Mouse (Mus musculus): Measurements from ENCODE around the gene Styk1. TPM values are rescaled to one million over a fixed set of nuclear protein-coding genes. Genes with fewer than 3 reads are reported as not detected.

Gene Styk1
- polyA plus RNA-seq, 1 experiment from 2014 or later: 1.2 TPM

GRCm38 (mm10) chr6:131383713-131384330 lies 30.4 kb upstream of the Styk1 start:
- no peak for ATAC-seq
- 63% methylated on average over 6 of the region's 6 CpGs for WGBS
- H3K27me3 ChIP-seq: no peaks in the 10 kb centered on the region
- H3K9ac ChIP-seq: peak overlapping the region; percentile 12; the same call in 1 of the 2 replicates
- H3K4me1 ChIP-seq: peaks cover 54% of the 10 kb centered on the region
- no peaks in the 10 kb centered on the region for H3K9me3 ChIP-seq (replicated peaks)
- no peak overlapping the region; the same call in 1 of the 2 replicates for H3K4me2 ChIP-seq
- H3K4me3 ChIP-seq: no peak overlapping the region
- no peak overlapping the region for H3K27ac ChIP-seq
- H3K36me3 ChIP-seq (ENCODE audit: poor library complexity, severe bottlenecking): peaks cover 16% of the 10 kb centered on the region

- Histone ChIP-seq H3K9ac (0 out of 2 replicates have a peak overlapping the region, but pooled peaks have one; percentile 30), H3K27ac (no peak overlapping the region), H3K4me3 (no peak overlapping the region), H3K4me1 (peaks cover 51% of the 10 kb centered on the region), H3K4me2 (no peak overlapping the region), H3K36me3 (ENCODE audit: poor library complexity, severe bottlenecking) (peaks cover 25% of the 10 kb centered on the region), H3K9me3 (replicated peaks) (no peaks in the 10 kb centered on the region), H3K27me3 (no peaks in the 10 kb centered on the region)
- WGBS: 48% methylated on average over 3 of the region's 3 CpGs
- no peak for ATAC-seq
Measured at GRCm38 (mm10) chr6:131382984-131383337, 29.6 kb upstream of the Styk1 start.

GRCm38 (mm10) chr6:131382232-131382983 lies 29.0 kb upstream of the Styk1 start:
- Histone ChIP-seq H3K36me3 (ENCODE audit: poor library complexity, severe bottlenecking) (peaks cover 30% of the 10 kb centered on the region), H3K27me3 (no peaks in the 10 kb centered on the region), H3K4me1 (peaks cover 50% of the 10 kb centered on the region), H3K4me2 (no peak overlapping the region; the same call in 1 of the 2 replicates), H3K9ac (peak overlapping the region; percentile 21; the same call in 1 of the 2 replicates), H3K9me3 (replicated peaks) (no peaks in the 10 kb centered on the region), H3K4me3 (no peak overlapping the region), H3K27ac (no peak overlapping the region)
- 40% methylated on average over 14 of the region's 14 CpGs for WGBS
- peak; percentile 44 for ATAC-seq

GRCm38 (mm10) chr6:131378858-131379428 lies 25.5 kb upstream of the Styk1 start:
- Histone ChIP-seq H3K9ac (no peak overlapping the region), H3K4me3 (no peak overlapping the region), H3K9me3 (replicated peaks) (no peaks in the 10 kb centered on the region), H3K4me2 (no peak overlapping the region), H3K36me3 (ENCODE audit: poor library complexity, severe bottlenecking) (peaks cover 55% of the 10 kb centered on the region), H3K27ac (no peak overlapping the region), H3K4me1 (peaks cover 21% of the 10 kb centered on the region), H3K27me3 (no peaks in the 10 kb centered on the region)
- no peak for ATAC-seq
- WGBS: 96% methylated on average over 18 of the region's 18 CpGs

GRCm38 (mm10) chr6:131377378-131377777 lies 24.0 kb upstream of the Styk1 start:
- no peak overlapping the region for H3K27ac ChIP-seq
- no peak overlapping the region for H3K4me2 ChIP-seq
- no peaks in the 10 kb centered on the region for H3K9me3 ChIP-seq (replicated peaks)
- H3K36me3 ChIP-seq (ENCODE audit: poor library complexity, severe bottlenecking): peaks cover 64% of the 10 kb centered on the region
- 98% methylated on average over 5 of the region's 5 CpGs for WGBS
- peaks cover 5% of the 10 kb centered on the region for H3K4me1 ChIP-seq
- no peak overlapping the region for H3K4me3 ChIP-seq
- no peaks in the 10 kb centered on the region for H3K27me3 ChIP-seq
- no peak overlapping the region for H3K9ac ChIP-seq
- no peak for ATAC-seq

GRCm38 (mm10) chr6:131374594-131375340 lies 21.4 kb upstream of the Styk1 start:
- Histone ChIP-seq H3K36me3 (ENCODE audit: poor library complexity, severe bottlenecking) (peaks cover 74% of the 10 kb centered on the region), H3K4me1 (no peaks in the 10 kb centered on the region), H3K9ac (no peak overlapping the region), H3K27ac (no peak overlapping the region), H3K4me3 (no peak overlapping the region), H3K27me3 (no peaks in the 10 kb centered on the region), H3K4me2 (no peak overlapping the region), H3K9me3 (replicated peaks) (no peaks in the 10 kb centered on the region)
- no peak; the same call in 1 of the 2 replicates for ATAC-seq
- 87% methylated on average over 13 of the region's 13 CpGs for WGBS

GRCm38 (mm10) chr6:131373160-131373559 lies 19.8 kb upstream of the Styk1 start:
- Histone ChIP-seq H3K27ac (no peak overlapping the region), H3K4me1 (no peaks in the 10 kb centered on the region), H3K27me3 (no peaks in the 10 kb centered on the region), H3K36me3 (ENCODE audit: poor library complexity, severe bottlenecking) (peaks cover 70% of the 10 kb centered on the region), H3K4me3 (no peak overlapping the region), H3K4me2 (no peak overlapping the region), H3K9ac (no peak overlapping the region), H3K9me3 (replicated peaks) (no peaks in the 10 kb centered on the region)
- ATAC-seq: no peak
- WGBS: 97% methylated on average over 5 of the region's 5 CpGs

GRCm38 (mm10) chr6:131370767-131371166 lies 17.4 kb upstream of the Styk1 start:
- WGBS: 94% methylated on average over 5 of the region's 5 CpGs
- H3K4me2 ChIP-seq: no peak overlapping the region
- H3K27me3 ChIP-seq: no peaks in the 10 kb centered on the region
- H3K27ac ChIP-seq: no peak overlapping the region
- H3K4me3 ChIP-seq: no peak overlapping the region
- ATAC-seq: no peak
- no peaks in the 10 kb centered on the region for H3K4me1 ChIP-seq
- peaks cover 74% of the 10 kb centered on the region for H3K36me3 ChIP-seq (ENCODE audit: poor library complexity, severe bottlenecking)
- no peaks in the 10 kb centered on the region for H3K9me3 ChIP-seq (replicated peaks)
- H3K9ac ChIP-seq: no peak overlapping the region

GRCm38 (mm10) chr6:131369866-131370616 lies 16.6 kb upstream of the Styk1 start:
- H3K36me3 ChIP-seq (ENCODE audit: poor library complexity, severe bottlenecking): peaks cover 72% of the 10 kb centered on the region
- H3K27me3 ChIP-seq: no peaks in the 10 kb centered on the region
- no peak overlapping the region for H3K27ac ChIP-seq
- H3K9me3 ChIP-seq (replicated peaks): no peaks in the 10 kb centered on the region
- no peak overlapping the region for H3K4me2 ChIP-seq
- H3K4me3 ChIP-seq: no peak overlapping the region
- WGBS: 89% methylated on average over 8 of the region's 8 CpGs
- no peaks in the 10 kb centered on the region for H3K4me1 ChIP-seq
- H3K9ac ChIP-seq: no peak overlapping the region
- ATAC-seq: no peak

- Histone ChIP-seq H3K4me1 (no peaks in the 10 kb centered on the region), H3K27me3 (no peaks in the 10 kb centered on the region), H3K36me3 (ENCODE audit: poor library complexity, severe bottlenecking) (peaks cover 68% of the 10 kb centered on the region), H3K4me2 (no peak overlapping the region), H3K4me3 (no peak overlapping the region), H3K9me3 (replicated peaks) (no peaks in the 10 kb centered on the region), H3K27ac (no peak overlapping the region), H3K9ac (no peak overlapping the region)
- WGBS: 49% methylated on average over 4 of the region's 4 CpGs
- ATAC-seq: peak; percentile 62; the same call in 1 of the 2 replicates
Measured at GRCm38 (mm10) chr6:131367101-131367500, 13.7 kb upstream of the Styk1 start.

- no peak overlapping the region for H3K9ac ChIP-seq
- H3K4me3 ChIP-seq: no peak overlapping the region
- peaks cover 53% of the 10 kb centered on the region for H3K36me3 ChIP-seq (ENCODE audit: poor library complexity, severe bottlenecking)
- no peaks in the 10 kb centered on the region for H3K9me3 ChIP-seq (replicated peaks)
- 91% methylated on average over 2 of the region's 2 CpGs for WGBS
- no peak overlapping the region for H3K4me2 ChIP-seq
- no peak for ATAC-seq
- no peaks in the 10 kb centered on the region for H3K4me1 ChIP-seq
- H3K27ac ChIP-seq: no peak overlapping the region
- no peaks in the 10 kb centered on the region for H3K27me3 ChIP-seq
Measured at GRCm38 (mm10) chr6:131364353-131364752, 11.0 kb upstream of the Styk1 start.

Measured in forebrain, embryonic 13.5 days (tissue).